Mouse (Mus musculus): Measurements from ENCODE around the gene Rela.
A peak's percentile ranks its signal among the peaks of the same experiment; 100 is the strongest.
"Not testable (repeated sequence)": the region's sequence is repeated elsewhere in the genome, so short reads cannot be mapped to it uniquely, and the experiment has no call there.

Rela gene

DNA sequence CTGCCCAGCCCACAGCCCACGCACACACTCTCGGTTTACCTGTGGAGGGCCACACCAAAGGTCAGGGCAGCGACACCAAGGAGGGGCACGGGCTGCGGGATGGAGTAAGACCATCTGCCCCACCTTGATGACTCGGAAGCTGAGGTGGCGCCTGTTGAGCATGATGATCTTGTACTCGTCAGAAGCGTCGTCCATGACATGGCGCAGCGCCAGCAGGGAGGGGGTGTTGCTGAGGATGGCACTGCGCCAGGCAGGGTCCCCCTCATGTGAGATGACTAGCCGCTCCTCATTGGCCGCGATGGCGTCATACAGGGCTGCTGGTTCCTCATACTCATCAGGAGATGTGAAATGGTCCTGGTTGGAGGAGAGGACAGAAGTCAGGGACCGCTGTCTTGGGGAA lies 29.1 kb downstream of the Rela start:
- no peak for DNase-seq

- no peak for DNase-seq
These were observed 31.1 kb downstream of the Rela start for GRCm38 (mm10) chr19:5668372-5668771.

- DNase-seq: peak; percentile 64
These were observed 43.1 kb downstream of the Rela start for GRCm38 (mm10) chr19:5680432-5680831.

DNA sequence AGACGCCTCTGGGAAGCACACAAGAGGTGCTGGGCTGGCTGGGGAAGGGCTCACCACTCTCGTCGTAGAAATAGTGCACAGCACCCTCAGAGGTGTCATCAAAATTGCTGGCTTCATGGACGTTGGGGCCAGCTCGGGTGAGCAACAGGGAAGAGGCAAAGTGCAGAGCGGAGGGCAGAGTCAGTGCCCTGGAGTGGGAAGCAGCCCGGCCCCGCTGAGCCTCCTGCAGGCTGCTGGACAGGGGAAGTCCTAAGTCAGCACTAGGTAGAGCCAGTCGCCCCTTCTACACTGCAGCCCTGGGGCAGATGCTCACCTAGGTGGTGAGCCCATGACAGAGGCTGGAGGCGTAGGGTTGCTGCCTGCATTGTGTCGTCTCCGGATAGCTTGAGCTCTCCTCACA lies 47.0 kb downstream of the Rela start:
- DNase-seq: no peak

GRCm38 (mm10) chr19:5684985-5685384 lies 47.7 kb downstream of the Rela start:
- no peak for DNase-seq

- no peak for DNase-seq
These were observed 48.1 kb downstream of the Rela start for GRCm38 (mm10) chr19:5685431-5685830.

DNA sequence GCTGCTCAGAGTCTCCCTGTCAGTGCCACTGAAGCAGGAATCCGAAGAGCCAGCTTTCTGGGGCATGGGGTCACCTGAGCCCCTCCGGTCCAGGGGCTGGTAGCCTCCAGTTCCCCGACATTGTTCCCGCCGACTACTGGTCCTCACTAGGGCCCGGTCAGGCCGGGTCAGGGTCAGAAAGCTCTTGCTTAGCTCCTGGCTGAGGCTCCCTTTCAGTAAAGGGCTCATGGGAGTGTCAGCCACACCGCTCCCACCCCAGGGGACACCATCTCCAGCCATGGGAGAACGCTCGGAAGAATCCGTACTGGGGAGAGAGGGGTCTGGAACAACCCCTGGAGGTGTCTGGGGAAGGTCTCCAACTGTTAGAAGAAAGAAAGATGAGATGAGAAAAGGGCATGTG lies 48.6 kb downstream of the Rela start:
- DNase-seq: no peak

- DNase-seq: no peak
These were observed 49.2 kb downstream of the Rela start for GRCm38 (mm10) chr19:5686437-5686836.

DNA sequence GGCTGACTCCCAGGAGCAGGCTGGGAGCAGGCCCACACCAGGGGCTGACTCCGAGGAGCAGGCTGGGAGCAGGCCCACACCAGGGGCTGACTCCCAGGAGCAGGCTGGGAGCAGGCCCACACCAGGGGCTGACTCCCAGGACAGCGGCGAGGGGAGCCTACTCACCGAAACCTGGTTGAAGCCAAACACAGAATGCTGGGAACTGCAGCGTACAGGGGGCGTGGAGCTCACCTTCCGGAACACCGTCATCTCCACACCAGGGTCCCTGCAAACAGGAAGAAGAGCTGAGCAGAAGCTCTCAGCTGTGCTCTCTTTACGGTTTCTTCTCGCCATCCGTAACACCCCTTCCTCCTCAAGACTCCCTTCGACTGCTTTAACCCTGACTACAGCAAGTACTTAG lies 49.7 kb downstream of the Rela start:
- not testable (repeated sequence) for DNase-seq

- no peak for DNase-seq
These were observed 50.5 kb downstream of the Rela start for GRCm38 (mm10) chr19:5687738-5688137.

DNA sequence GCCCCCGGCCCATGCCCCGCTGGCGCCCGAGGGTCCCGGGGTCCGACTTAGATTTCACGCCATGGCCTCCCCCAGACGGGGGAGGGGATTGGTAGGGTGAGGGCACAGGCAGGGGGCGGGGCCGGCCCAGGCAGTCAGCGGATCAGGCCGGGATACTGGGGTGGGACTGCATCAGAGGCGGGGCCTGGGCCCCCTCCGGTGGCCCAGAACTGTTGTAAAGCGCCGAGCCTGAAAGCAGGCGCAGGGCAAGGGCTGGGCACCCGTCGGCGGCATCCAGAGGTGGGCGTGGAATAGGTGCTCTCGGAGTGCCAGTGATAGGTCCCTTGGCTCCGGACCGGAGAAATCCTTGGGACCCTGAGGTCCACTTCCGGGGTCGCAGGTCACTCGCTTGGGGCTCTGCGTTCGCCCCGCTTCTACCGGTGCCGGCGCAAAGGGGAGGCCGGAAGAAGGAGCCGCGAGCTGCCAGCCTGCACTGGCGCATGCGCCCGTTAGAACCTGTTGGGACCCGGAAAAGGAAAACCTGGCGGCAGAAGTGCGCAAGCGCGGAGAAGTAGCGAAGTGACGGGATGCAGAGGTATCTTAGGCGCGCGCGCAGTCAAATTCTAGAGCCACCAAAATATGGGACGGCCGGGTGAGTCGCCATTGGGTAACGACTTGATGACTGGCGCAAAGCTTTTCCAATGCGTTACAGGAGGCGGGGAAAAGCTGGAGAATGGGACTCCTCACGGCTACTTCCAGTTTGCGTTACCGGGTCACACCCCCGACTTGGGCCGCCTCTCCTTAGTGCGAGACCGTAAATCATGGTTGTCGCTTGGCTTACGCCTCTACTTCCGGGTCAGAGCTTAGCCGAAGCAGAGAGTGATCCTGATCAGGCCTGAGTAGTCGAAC lies 51.2 kb downstream of the Rela start, which contains the start of the genes Map3k11 and Pcnx3:
Gene Map3k11 (plus strand): TSS at position 543 of the 888 bp plus-strand sequence.
Gene Pcnx3 (minus strand): TSS at position 709 of the 888 bp plus-strand sequence.
- DNase-seq: peak; percentile 99

DNA sequence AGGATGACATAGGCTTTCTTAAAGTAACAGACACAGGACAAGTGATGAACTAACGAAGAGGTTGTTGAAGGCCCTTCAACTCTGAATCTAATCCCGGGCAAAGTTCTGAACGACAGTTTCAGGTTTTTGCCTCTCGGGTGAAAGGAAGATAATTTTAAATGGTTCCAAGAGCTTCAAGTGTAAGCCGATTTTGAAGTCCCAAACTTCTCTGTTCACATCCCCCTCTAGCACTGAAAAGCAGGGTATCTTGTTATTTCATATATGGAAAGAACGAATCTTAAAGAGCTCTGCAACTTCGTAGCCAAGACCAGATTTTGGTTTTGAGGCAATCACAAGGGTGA lies 51.8 kb downstream of the Rela start:
- no peak for DNase-seq

GRCm38 (mm10) chr19:5689565-5690342 lies 52.5 kb downstream of the Rela start:
- peak; percentile 94 for DNase-seq

DNA sequence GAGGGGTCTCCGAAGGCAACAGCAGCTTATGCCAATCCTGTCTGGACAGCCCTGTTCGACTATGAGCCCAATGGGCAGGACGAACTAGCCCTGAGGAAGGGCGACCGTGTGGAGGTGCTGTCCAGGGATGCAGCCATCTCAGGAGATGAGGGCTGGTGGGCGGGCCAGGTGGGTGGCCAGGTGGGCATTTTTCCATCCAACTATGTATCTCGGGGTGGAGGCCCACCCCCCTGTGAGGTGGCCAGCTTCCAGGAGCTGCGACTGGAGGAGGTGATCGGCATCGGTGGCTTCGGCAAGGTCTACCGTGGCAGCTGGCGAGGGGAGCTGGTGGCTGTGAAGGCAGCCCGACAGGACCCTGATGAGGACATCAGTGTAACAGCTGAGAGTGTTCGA lies 53.1 kb downstream of the Rela start:
- DNase-seq: no peak

- no peak for DNase-seq
These were observed 54.3 kb downstream of the Rela start for GRCm38 (mm10) chr19:5691601-5692000.

DNA sequence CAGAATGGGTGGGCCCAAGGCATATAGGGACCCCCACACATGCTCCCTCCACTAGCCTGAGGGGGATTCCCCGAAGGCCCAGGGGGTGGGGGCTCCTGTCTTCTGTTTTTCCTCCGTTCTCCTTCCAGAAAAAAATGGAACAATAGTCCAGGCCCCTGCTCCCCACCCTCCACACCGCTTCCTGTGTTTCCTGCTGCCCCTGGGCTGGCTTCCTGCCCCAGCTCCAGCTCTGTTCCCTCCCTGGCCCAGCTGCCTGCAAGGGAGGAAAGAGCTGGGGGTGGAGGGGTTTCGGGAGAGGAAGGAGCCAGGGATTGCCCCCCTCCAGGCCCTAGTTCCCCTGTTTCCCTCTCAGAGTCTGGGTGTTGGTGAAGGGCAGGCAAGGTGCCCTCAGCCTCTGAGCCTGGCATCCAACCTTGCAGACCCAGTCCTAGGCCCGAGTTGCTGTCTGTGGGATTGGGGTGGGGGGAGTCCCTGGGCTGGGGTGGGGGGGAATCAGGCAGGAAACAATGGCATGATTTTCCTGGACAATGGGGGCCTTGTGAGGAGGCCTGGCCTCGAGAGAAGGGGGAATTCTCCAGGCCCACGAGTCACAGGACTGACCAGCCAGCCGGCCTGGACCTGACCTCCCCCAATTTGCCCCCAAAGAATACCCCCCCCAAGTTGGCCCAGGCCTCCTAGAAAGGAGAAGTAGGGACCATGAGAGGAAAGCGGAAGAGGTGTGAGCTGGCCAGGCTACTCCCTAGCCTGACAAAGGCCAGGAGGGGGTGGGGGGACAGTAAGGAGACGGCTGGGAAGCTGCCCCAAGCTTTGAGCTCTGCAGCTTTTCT lies 55.0 kb downstream of the Rela start:
- DNase-seq: peak; percentile 84

DNA sequence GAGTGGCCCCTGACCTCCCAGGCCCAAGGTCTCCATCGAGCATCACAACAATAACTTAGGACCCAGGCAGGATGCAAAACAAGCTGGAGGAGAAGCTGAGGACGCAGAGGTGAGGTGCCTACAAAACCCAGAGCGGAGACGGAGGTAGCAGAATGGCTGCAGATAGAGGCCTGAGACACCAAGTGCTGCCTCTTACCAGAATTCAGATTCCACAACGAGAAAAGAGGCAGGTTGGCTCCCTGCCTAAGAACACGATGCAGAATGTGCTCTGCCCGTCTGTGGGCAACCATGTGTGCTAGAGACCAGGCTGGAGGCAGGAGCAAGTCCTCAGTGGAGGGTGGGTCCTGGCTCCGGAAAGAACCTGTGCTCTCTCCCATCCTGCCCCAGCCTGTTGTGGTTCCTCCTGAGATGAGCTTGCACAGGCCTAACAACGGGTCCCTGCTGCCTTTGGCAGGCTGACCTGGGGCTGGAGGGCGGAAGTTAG lies 55.7 kb downstream of the Rela start:
- DNase-seq: peak; percentile 51

- no peak for DNase-seq
These were observed 56.5 kb downstream of the Rela start for GRCm38 (mm10) chr19:5693801-5694200.

- DNase-seq: no peak
These were observed 58.7 kb downstream of the Rela start for GRCm38 (mm10) chr19:5695849-5696462.
